Mouse (Mus musculus): ENCODE data around the gene Ngfr. TPM values are rescaled to one million over a fixed set of nuclear protein-coding genes. Genes with fewer than 3 reads are reported as not detected.

The Ngfr gene
- total RNA-seq, 2 experiments from 2014 or later = 3.7 to 4.3 TPM

GRCm38 (mm10) chr11:95594686-95595212 lies 7.2 kb upstream of the Ngfr start:
- DNase-seq = no peak

DNA sequence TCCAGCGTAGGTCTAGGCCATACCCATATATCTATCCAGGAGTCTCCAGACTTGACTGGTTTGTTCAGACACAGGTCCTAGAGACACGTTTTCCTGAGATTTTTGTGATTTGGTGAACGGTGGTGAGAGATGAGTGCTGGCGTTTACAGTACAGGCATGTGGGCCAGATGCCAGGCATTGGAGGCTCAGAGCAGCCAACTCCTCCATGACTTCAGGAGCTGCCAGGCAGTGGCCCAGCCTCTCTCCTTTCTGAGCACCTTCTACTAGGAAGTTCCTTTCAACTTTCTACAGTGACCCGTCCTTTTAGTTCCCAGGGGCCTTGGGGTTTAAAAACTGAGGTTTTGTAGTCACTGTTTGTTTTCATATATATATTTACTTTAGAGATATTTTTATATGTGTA lies 6.0 kb upstream of the Ngfr start:
- DNase-seq = peak; percentile 40

- DNase-seq = no peak
Observed at GRCm38 (mm10) chr11:95592691-95593090, 5.2 kb upstream of the Ngfr start.

DNA sequence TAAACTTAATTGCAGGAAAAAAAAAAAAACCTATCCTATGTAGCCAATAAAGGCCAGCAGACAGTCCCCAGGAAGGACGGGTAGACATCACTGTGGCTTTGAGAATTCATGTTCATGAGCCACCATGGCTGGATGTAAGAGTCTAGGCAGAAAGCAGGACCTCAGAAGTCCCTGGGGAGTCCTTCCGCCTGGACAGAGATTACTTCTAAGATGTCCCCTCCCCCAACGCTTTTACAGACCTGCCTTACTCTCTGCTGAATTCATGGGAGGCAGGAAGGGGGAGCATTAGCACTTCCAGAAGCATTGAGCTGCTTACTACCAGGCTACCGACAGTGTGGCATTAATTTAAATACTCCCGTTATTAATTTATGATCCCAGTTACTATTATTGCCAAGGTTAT lies 1.7 kb upstream of the Ngfr start:
- no peak for DNase-seq

- no peak for DNase-seq
Observed at GRCm38 (mm10) chr11:95586751-95587422, 648 bp downstream of the Ngfr start.

- peak; percentile 92 for DNase-seq
Observed at GRCm38 (mm10) chr11:95586184-95586583, 1.4 kb downstream of the Ngfr start.

DNA sequence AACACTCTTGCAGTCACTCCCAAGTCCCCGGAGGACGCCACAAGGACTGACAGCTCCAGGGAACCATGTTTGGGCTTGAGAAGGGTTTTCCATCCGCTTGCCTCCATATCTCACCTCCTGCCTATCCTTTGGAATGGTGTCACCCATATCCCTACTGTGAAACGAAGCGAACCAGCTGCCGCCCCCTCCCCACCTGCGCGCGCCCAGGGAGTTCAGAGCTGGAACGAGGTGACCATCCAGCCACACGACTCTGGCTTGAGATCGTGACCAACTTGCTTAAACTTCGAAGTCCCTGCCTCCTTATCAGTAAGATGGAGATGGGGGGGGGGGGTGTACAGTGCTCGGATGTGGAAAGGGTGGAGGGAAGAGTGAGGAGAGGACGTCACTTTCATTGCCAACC lies 1.9 kb downstream of the Ngfr start:
- DNase-seq = no peak

DNA sequence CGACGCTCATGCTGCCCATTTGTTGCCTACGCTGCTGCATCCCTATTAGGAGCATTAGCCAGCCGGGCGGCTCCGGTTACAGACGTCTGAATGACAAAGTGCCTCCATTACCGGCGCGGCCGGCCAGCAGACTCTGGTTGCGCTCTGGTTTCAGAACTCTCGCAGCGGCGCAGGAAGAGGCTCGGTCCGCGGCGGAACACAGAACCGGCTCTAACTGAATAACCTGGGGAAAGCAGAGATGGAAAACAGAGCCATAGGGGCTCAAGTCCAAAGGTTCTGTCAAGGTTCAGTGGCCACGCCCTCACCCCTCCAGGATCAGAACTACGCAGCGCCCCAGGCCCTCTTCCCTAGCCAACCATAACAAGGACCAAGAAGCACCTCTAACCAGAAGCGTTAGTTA lies 2.3 kb downstream of the Ngfr start:
- DNase-seq = peak; percentile 41

DNA sequence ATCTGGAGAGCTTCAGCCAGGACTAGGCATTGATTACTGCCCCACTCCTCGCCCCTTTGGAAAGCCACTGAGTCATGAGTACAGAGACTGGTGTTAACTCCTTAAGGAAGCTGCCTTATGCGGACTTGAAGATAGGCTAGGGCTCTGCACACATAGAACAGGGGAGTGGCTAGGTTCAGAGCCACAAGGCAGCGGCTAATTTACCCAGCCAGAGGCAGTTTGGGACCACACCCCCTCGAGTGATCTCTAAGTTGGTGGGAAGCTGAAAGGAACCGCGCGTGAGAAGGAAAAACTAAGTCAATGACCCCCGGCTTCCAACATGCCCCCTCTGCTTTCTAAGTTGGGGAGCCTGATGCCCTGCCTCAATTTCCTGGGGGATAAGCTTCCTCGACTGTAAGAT lies 2.9 kb downstream of the Ngfr start:
- no peak for DNase-seq

DNA sequence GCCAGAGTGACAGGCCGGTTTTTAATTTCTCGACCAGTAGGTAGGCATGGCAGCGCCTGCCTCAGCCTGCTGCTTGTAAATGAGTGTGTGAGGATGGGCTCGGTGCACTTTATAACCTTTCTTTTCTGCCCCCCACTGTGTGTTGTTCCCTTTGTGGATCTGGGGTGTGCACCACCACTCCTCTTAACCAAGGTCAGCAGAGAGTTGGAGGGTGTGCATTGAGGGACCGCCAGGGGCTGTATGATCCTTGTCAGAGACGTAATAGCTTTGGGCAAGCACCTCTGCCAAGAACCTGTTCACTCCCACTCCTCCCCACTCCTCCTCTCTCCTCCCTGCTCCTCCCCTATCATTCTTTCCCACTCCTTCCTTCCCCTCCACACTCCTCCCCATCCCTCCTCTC lies 4.1 kb downstream of the Ngfr start:
- no peak for DNase-seq

GRCm38 (mm10) chr11:95582193-95582592 lies 5.3 kb downstream of the Ngfr start:
- DNase-seq = no peak

- no peak for DNase-seq
Observed at GRCm38 (mm10) chr11:95579455-95579854, 8.1 kb downstream of the Ngfr start.

GRCm38 (mm10) chr11:95577776-95578446 lies 9.6 kb downstream of the Ngfr start:
- no peak for DNase-seq

- no peak for DNase-seq
Observed at GRCm38 (mm10) chr11:95576299-95576698, 11.2 kb downstream of the Ngfr start.

DNA sequence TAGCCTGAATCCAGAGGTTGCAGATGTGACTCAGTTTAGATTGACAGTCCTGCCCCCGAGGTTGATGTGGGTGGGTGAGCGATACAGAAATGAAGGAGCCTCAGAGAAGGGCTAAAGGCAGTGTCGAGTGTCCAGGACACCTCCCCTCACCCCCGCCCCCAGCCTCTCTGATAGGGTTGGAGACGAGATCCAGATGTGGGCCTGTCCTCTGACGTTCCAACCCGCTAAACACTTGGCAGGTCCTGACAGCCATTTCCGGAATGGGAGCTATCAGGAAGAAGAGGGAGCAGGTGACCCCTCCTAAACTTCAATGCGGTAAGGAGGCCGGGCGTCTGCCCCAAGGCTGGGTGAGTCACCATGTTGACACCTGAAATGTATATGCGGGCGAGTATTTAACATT lies 11.7 kb downstream of the Ngfr start:
- no peak for DNase-seq

GRCm38 (mm10) chr11:95574786-95575334 lies 12.7 kb downstream of the Ngfr start:
- no peak for DNase-seq

DNA sequence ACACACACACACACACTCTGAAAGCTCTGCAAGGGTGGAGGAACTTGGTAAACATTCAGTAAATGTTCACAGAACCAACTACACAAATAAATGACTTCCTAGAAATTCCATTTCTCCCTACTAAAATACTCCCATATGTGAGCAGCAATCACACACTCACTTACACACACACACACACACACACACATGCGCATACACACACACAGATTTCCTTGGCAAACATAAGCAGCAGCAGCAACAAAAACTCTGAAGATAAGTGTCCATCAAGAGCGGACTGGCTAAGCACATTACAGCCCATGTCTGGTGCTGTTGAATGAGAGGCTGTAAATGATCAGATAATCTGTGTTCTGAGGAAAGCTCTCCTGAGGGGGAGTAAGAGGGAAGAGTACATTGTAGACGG lies 15.3 kb downstream of the Ngfr start:
- DNase-seq = no peak

DNA sequence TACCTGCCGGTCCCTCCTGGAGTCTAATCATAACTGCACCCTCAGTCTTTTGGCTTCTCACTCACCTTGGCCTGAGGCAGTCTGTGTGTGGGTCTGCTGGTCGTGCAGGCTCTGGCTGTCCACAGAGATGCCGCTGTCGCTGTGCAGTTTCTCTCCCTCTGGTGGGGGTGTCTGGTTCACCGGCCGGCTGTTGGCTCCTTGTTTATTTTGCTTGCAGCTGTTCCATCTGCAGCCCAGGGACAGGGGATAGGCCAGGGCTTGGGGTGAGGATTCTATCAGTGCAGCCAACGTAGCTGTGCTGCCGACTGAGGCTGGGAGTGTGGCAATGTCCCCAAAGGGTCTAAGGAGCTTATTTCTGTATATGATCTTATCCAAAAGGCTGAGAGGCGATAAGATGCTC lies 15.8 kb downstream of the Ngfr start:
- DNase-seq = peak; percentile 36

- DNase-seq = peak; percentile 14
Observed at GRCm38 (mm10) chr11:95570827-95571619, 16.5 kb downstream of the Ngfr start.

GRCm38 (mm10) chr11:95569908-95570307 lies 17.6 kb downstream of the Ngfr start:
- peak; percentile 9 for DNase-seq

GRCm38 (mm10) chr11:95567936-95568715 lies 19.4 kb downstream of the Ngfr start:
- no peak for DNase-seq

- DNase-seq = no peak
Observed at GRCm38 (mm10) chr11:95567366-95567765, 20.2 kb downstream of the Ngfr start.

All from heart, postnatal 4 days (tissue).